Mouse (Mus musculus) forebrain, embryonic 12.5 days (tissue): ENCODE results near the gene Zhx3. TPM values are rescaled to one million over a fixed set of nuclear protein-coding genes. Genes with fewer than 3 reads are reported as not detected.

Experiments used
- ATAC-seq: fragments of 200-750 bp; cut with Nextera tagmentation; 2 replicates; pipeline ENCODE4 v1.8.0; 2017; ENCODE audit warnings: moderate TSS enrichment; ENCODE audit not compliant: low FRiP score
- H3K27ac ChIP-seq: fragments of 300-500 bp; sonication (generic); 2 replicates; pipeline ENCODE4 v1.5.1; 2016; ENCODE audit warnings: mild to moderate bottlenecking
- H3K27me3 ChIP-seq: fragments of 300-500 bp; sonication (generic); 2 replicates; pipeline ENCODE4 v1.6.1; 2016; ENCODE audit warnings: mild to moderate bottlenecking
- H3K36me3 ChIP-seq: fragments of 300-500 bp; sonication (generic); replicated peaks from 2 replicates; pipeline ENCODE4 v1.6.1; 2016; ENCODE audit warnings: mild to moderate bottlenecking
- H3K4me1 ChIP-seq: fragments of 300-500 bp; sonication (generic); 2 replicates; pipeline ENCODE4 v1.6.1; 2016
- H3K4me2 ChIP-seq: fragments of 300-500 bp; sonication (generic); 2 replicates; pipeline ENCODE4 v1.6.1; 2016; ENCODE audit warnings: mild to moderate bottlenecking, moderate library complexity
- H3K4me3 ChIP-seq: fragments of 300-500 bp; sonication (generic); replicated peaks from 2 replicates; pipeline ENCODE4 v1.5.1; 2016; ENCODE audit warnings: mild to moderate bottlenecking
- H3K9ac ChIP-seq: fragments of 300-500 bp; sonication (generic); 2 replicates; pipeline ENCODE4 v1.6.1; 2016; ENCODE audit warnings: mild to moderate bottlenecking
- H3K9me3 ChIP-seq: fragments of 300-500 bp; sonication (generic); 2 replicates; pipeline ENCODE4 v1.6.1; 2016
- WGBS: fragments of 180-500 bp; shearing (Covaris S2); methylation state at CpG from one replicate; pipeline ENCODE4 v1.1.7; 2016; 5-methylcytosine and 5-hydroxymethylcytosine counted together
- polyA plus RNA-seq: library from polyadenylated mRNA; unstranded; fragments of >200 nt; fragmentation: Nextera tagmentation; extraction: Ambion mirVana; gene quantifications from 2 replicates; pipeline ENCODE4 v1.2.1, GENCODE M21; 2016

Gene Zhx3
- polyA plus RNA-seq, 1 experiment from 2014 or later, result 16.0 TPM

DNA sequence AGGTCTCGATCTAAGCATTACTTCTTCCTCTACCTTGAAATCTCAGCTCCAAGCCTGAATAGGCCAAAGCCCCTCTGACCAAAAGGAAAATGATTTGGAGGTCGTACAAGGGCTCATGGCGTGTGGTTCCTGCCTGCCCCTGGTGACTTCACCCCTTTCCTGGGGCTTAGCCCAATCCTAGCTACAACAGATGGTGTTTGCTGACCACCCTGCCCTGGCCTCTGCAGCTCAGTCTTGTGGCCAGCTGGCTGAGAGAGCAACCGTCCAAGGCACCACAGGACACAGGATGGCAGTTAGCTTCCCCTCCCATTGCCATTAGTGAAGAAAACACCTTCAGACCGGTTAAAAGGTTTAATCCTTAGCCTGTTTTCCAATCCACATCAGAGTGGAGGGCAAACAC lies 33.3 kb upstream of the Zhx3 start:
- Histone ChIP-seq H3K4me1 (no peaks in the 10 kb centered on the region), H3K36me3 (no peaks in the 10 kb centered on the region), H3K27me3 (peaks cover 25% of the 10 kb centered on the region), H3K9ac (no peak overlapping the region), H3K4me3 (no peak overlapping the region), H3K27ac (no peak overlapping the region), H3K4me2 (no peak overlapping the region), H3K9me3 (no peaks in the 10 kb centered on the region)
- WGBS, result 84% methylated on average over 5 of the region's 5 CpGs
- no peak for ATAC-seq

DNA sequence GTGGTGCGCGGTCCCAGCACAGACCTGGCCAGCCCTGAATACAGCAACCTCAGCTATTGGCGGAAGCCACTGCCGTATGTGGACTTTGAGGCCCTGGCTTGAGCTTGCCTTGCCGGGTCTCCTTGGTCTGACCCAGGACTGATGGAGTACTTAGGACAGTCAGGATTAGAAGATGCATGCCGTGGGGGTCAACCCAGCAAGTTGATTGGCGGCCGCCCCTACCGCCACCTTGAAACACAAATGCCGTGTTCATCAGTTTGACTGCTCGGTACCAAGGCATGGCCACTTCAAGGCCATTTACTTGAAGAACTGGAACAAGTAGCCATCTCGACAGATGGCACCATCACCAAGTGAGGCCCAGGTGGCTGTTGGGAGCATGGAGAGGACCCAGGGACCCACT lies 32.5 kb upstream of the Zhx3 start:
- no peak overlapping the region for H3K4me3 ChIP-seq
- ATAC-seq, result no peak
- no peaks in the 10 kb centered on the region for H3K36me3 ChIP-seq
- no peaks in the 10 kb centered on the region for H3K4me1 ChIP-seq
- WGBS, result 93% methylated on average over 12 of the region's 12 CpGs
- no peak overlapping the region for H3K9ac ChIP-seq
- no peak overlapping the region for H3K4me2 ChIP-seq
- H3K27ac ChIP-seq, result no peak overlapping the region
- no peaks in the 10 kb centered on the region for H3K9me3 ChIP-seq
- H3K27me3 ChIP-seq, result peaks cover 17% of the 10 kb centered on the region

DNA sequence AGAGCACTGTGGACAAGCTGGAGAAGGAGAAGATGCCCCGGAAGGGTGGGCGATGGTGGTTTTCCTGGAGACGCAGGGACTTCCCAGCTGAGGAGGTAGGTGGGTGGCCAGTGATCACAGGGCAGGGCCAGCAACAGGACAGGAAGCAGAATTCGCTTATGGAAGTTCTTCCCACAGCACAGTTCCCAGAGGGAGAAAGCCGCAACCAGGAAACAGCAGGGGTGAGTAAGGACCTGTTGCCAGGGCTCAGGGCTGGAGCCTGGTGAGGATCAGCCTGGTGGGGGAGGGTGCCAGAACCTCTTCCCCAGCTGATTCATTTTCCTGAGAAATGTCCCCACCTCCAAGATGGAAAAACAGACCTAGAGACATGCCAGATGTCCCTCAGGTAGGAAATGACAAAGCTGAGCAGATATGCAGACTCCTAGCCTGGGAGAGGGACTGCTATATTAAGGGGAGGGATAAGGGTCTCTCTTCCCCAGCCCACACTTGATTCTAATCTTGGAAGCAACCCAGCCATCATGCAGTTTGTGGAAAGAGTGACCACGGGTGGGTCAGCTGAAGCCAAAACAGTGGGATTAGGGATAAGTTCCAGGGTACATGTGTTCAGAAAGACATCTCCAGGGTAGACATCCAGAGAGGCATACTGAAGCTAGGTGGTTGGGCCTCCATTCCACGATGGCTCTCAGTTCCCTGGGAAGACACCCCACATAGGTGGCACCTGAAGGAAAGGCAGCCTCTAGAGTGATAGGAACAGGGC lies 29.0 kb upstream of the Zhx3 start:
- ATAC-seq, result no peak
- Histone ChIP-seq H3K9ac (no peak overlapping the region), H3K4me1 (no peaks in the 10 kb centered on the region), H3K4me3 (no peak overlapping the region), H3K36me3 (no peaks in the 10 kb centered on the region), H3K27ac (no peak overlapping the region), H3K9me3 (no peaks in the 10 kb centered on the region), H3K4me2 (no peak overlapping the region), H3K27me3 (no peaks in the 10 kb centered on the region)
- WGBS, result 84% methylated on average over 7 of the region's 7 CpGs

DNA sequence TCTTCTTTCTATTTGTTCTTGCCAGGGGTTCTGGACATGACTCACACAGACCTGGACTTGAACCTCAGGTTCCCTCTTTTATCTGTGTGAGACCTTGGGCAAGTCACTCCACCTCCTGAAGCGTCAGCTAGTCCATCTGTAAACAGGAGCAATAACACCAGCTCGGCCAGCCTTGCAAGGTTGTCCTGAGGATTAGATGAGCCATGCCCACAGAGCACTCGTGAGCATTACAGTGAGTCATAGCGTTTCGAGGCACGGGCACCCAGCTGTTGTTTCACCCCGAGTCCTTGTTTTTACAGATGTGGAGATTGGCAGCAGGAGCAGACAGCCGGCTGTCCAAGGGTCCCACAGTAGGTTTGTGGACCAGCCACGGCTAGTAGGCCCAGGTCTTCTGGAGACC lies 18.9 kb upstream of the Zhx3 start:
- no peaks in the 10 kb centered on the region for H3K9me3 ChIP-seq
- H3K36me3 ChIP-seq, result no peaks in the 10 kb centered on the region
- H3K27me3 ChIP-seq, result peaks cover 18% of the 10 kb centered on the region
- no peak overlapping the region for H3K4me2 ChIP-seq
- peaks cover 11% of the 10 kb centered on the region for H3K4me1 ChIP-seq
- H3K27ac ChIP-seq, result no peak overlapping the region
- no peak overlapping the region for H3K4me3 ChIP-seq
- no peak for ATAC-seq
- H3K9ac ChIP-seq, result no peak overlapping the region
- 91% methylated on average over 9 of the region's 9 CpGs for WGBS

DNA sequence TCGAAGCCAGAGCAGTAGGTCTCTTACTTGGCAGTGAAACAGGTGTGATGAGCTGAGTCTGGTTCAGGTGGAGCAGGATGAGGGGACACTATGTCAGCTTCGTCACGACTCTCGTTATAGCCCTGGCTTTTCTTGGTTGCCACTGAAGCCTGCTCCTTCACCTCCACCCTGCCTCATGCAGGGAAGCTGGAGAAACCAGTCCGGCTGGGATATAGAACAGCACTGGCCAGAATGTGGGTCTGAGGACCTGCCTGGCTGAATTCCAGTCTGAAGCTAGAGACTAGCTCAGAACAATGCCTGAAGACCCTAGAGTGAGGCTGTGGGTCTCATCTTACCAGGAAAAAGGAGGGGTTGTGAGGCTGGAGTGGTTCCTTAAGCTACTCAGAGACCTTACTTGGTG lies 18.2 kb upstream of the Zhx3 start:
- ATAC-seq, result no peak
- Histone ChIP-seq H3K27me3 (peaks cover 18% of the 10 kb centered on the region), H3K27ac (no peak overlapping the region), H3K36me3 (no peaks in the 10 kb centered on the region), H3K4me3 (no peak overlapping the region), H3K4me2 (no peak overlapping the region), H3K4me1 (peaks cover 11% of the 10 kb centered on the region), H3K9ac (no peak overlapping the region), H3K9me3 (no peaks in the 10 kb centered on the region)
- 87% methylated on average over 5 of the region's 5 CpGs for WGBS

DNA sequence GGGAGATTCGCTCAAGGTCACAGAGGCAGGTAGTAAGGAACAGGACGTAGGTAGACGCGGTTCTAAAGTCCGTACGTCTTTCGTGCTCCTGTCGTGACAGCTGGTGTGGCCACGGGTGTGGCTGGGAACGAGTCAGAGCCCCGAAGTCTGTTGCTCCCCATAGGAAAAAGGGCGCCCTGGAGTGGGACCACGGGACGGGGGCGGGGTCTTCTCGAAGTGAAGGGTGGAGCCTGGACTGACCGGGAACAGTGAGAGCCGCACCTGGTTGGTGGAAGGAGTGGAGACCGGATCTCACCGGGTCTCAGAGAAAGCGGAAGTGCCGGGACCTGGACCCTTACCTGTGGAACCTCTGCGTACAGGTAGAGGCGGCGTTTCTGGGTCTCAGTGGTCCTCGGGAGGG lies 15.1 kb upstream of the Zhx3 start:
- ATAC-seq, result peak; percentile 70; the same call in 1 of the 2 replicates
- peak overlapping the region; percentile 17; the same call in 1 of the 2 replicates for H3K9ac ChIP-seq

DNA sequence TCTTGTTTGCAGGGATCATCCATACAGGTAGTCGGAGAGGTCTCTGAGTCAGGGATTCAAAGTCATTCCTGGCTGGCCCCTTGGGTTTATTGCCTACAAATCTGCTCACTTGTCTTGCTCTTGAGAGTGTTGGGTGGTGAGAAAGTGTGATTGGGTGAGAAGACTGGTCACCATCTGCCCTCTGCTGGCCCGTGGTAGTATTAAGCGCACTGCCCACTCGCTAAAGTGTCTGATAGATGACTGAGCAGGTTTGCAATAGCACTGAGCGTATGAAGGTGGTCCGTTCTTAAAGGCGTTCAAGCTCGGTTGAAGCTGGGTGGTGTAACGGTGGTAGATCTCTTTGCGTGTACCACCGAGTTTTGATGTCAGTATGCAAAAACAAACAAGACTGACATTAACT lies 14.5 kb upstream of the Zhx3 start:
- Histone ChIP-seq H3K4me1 (peaks cover 11% of the 10 kb centered on the region), H3K27me3 (peaks cover 18% of the 10 kb centered on the region), H3K9me3 (no peaks in the 10 kb centered on the region), H3K9ac (no peak overlapping the region; the same call in 1 of the 2 replicates), H3K4me2 (peak overlapping the region; percentile 80), H3K4me3 (peak overlapping the region; percentile 39), H3K27ac (no peak overlapping the region), H3K36me3 (no peaks in the 10 kb centered on the region)
- 4% methylated on average over 11 of the region's 11 CpGs for WGBS
- ATAC-seq, result peak; percentile 87

More for the DNA sequence above, 15.1 kb upstream of the Zhx3 start:
- H3K4me1 ChIP-seq, result peaks cover 11% of the 10 kb centered on the region
- H3K27me3 ChIP-seq, result peaks cover 18% of the 10 kb centered on the region
- no peaks in the 10 kb centered on the region for H3K36me3 ChIP-seq
- no peaks in the 10 kb centered on the region for H3K9me3 ChIP-seq
- under 1% methylated on average over 26 of the region's 26 CpGs for WGBS
- H3K4me3 ChIP-seq, result peak overlapping the region; percentile 39
- no peak overlapping the region for H3K27ac ChIP-seq
- peak overlapping the region; percentile 80 for H3K4me2 ChIP-seq

DNA sequence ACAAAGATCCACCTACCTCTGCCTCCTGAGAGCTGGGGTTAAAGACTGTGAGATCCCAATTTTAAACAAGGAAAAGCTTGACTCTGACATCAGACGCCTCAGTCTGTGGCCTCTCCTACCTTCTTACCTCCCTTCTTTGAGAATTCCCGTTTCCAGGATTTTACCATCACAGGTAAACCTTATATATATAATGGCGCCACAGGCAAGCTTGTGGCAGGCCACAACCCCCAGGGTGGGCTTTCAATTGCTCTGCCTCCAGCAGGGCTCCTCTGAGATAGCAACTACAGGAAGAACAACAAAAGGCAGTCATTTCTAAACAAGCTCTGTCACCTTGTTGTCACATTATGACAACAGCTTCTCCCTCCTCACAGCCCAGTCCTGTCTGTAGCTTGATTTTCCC lies 13.4 kb upstream of the Zhx3 start:
- H3K4me1 ChIP-seq, result peaks cover 11% of the 10 kb centered on the region
- no peak overlapping the region for H3K4me3 ChIP-seq
- H3K9ac ChIP-seq, result no peak overlapping the region
- H3K36me3 ChIP-seq, result no peaks in the 10 kb centered on the region
- peaks cover 18% of the 10 kb centered on the region for H3K27me3 ChIP-seq
- no peak overlapping the region for H3K27ac ChIP-seq
- no peak for ATAC-seq
- no peaks in the 10 kb centered on the region for H3K9me3 ChIP-seq
- no peak overlapping the region for H3K4me2 ChIP-seq
- 81% methylated on average over 3 of the region's 3 CpGs for WGBS

DNA sequence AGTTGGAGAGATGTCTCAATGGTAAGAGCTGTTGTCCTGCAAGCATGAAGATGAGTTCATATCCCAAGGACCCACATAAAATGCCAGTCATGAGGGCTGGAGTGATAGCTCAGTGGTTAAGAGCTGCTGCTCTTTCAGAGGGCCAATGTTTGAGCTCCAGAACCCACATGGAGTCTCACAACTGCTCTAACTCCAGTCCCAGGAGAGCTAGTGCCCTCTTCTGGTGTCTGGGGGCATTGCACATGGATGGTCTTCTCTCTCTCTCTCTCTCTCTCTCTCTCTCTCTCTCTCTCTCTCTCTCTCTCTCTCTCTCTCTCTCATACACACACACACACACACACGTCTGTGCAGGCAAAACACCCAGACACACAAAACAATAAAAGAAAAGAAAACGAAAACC lies 12.0 kb upstream of the Zhx3 start:
- ATAC-seq, result no peak
- Histone ChIP-seq H3K4me3 (no peak overlapping the region), H3K4me2 (no peak overlapping the region), H3K4me1 (peaks cover 11% of the 10 kb centered on the region), H3K9me3 (no peaks in the 10 kb centered on the region), H3K9ac (no peak overlapping the region), H3K36me3 (no peaks in the 10 kb centered on the region), H3K27ac (no peak overlapping the region), H3K27me3 (peaks cover 18% of the 10 kb centered on the region)
- WGBS, result 18% methylated on average over 2 of the region's 2 CpGs

DNA sequence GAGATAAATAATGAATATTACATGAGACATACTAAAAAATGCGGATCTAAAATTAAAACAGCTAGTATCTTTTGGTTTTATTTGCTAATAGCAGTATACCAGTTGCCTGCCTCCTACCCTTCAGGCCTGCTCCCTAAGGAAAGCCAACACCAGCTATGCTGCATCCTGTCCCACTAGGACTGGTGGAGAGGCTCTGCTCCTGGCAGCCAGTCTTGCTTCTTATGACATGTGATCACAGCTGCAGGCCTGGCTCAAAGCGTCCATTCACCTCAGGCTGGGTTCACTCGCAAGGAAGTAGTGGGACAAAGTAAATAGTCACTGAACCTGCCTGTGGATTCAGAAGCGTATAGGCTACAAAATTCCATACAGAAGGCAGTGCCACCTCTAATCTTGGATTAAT lies 11.1 kb upstream of the Zhx3 start:
- Histone ChIP-seq H3K4me2 (no peak overlapping the region), H3K9ac (no peak overlapping the region)
- 78% methylated on average over 4 of the region's 4 CpGs for whole genome bisulfite sequencing

DNA sequence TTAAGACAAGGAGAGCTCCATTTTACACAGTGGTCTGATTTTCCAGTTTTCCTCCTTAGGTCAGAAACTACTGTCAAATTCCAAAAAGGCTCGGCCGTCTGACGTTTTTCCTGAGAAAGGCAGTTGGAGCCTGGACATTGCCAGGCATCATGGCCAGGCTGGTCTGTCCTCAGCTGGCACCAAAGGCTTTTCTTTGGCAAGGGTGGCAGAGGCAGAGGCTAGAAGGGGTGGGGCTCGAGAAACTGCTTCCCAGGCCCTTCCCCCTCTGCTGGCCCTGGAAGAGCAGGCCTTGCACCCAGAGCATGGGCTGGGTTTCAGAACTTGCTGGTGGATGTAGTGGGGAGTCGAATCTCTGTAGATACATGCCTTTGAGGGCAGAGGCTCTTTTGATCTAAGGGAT lies 9.6 kb upstream of the Zhx3 start:
- ATAC-seq, result no peak
- Histone ChIP-seq H3K36me3 (no peaks in the 10 kb centered on the region), H3K4me3 (no peak overlapping the region), H3K9me3 (no peaks in the 10 kb centered on the region), H3K4me1 (peaks cover 1% of the 10 kb centered on the region), H3K27ac (no peak overlapping the region), H3K4me2 (no peak overlapping the region), H3K9ac (no peak overlapping the region), H3K27me3 (peaks cover 2% of the 10 kb centered on the region; the same call in 1 of the 2 replicates)
- 83% methylated on average over 5 of the region's 5 CpGs for WGBS

More for the DNA sequence above, 11.1 kb upstream of the Zhx3 start:
- no peaks in the 10 kb centered on the region for H3K36me3 ChIP-seq
- H3K4me1 ChIP-seq, result peaks cover 11% of the 10 kb centered on the region
- peaks cover 17% of the 10 kb centered on the region for H3K27me3 ChIP-seq
- no peak for ATAC-seq
- H3K27ac ChIP-seq, result no peak overlapping the region
- H3K4me3 ChIP-seq, result no peak overlapping the region
- H3K9me3 ChIP-seq, result no peaks in the 10 kb centered on the region

DNA sequence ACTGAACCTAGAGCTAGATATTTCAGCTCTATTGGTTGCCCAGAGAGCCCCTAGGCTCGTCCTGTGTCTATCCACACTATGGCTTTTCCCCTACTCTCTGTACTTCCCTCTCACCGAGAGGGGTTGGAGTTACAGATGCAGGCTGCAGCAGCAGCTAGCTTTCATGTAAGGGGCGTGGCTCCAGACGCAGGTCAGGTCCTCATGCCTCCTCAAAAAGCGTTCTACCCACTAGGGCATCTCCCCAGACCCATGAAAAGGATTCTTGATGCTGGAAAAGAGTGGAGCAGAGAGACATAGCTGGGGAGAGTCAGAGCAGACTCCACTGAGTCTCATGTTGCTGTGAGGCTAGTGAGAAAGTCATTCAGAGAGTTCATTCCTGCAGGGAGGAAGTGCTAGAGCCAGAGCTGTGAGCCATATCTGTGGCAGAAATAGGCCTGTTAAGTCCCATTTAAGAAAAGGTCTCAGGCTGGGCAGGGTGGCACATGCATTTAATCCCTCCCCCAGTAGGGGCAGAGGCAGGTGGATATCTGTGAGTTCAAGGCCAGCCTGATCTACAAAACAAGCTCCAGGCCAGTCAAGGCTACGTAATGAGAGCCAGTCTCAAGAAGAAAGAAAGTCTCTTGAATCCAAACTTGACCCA lies 8.8 kb upstream of the Zhx3 start:
- H3K27ac ChIP-seq, result no peak overlapping the region
- no peaks in the 10 kb centered on the region for H3K36me3 ChIP-seq
- no peaks in the 10 kb centered on the region for H3K9me3 ChIP-seq
- WGBS, result 58% methylated on average over 6 of the region's 6 CpGs
- H3K27me3 ChIP-seq, result no peaks in the 10 kb centered on the region
- no peak overlapping the region for H3K9ac ChIP-seq
- H3K4me3 ChIP-seq, result no peak overlapping the region
- no peak for ATAC-seq
- no peak overlapping the region for H3K4me2 ChIP-seq
- H3K4me1 ChIP-seq, result no peaks in the 10 kb centered on the region
